Mouse (Mus musculus): ENCODE measurements around the gene Mpdz. TPM values are rescaled to one million over a fixed set of nuclear protein-coding genes. Genes with fewer than 3 reads are reported as not detected.

Mpdz gene
- 14.1 TPM for polyA plus RNA-seq (2014; fragmentation: Illumina TruSeq; extraction: RNeasy Lipid Tissue Mini Kit (QIAGEN cat#74804); ENCODE audit: low read depth, low replicate concordance)

GRCm38 (mm10) chr4:81442078-81442981 is at the start of gene Mpdz:
Gene Mpdz (minus strand): TSS chr4:81442815.

All from sigmoid colon, adult 10 weeks (tissue).